Mouse (Mus musculus) midbrain, embryonic 11.5 days (tissue): Measurements from ENCODE around the gene Kif3c. TPM values are rescaled to one million over a fixed set of nuclear protein-coding genes. Genes with fewer than 3 reads are reported as not detected.
A peak's percentile ranks its signal among the peaks of the same experiment; 100 is the strongest.
"Not testable (repeated sequence)": the region's sequence is repeated elsewhere in the genome, so short reads cannot be mapped to it uniquely, and the experiment has no call there.

Experiments used
- ATAC-seq: fragments of 200-750 bp; cut with Nextera tagmentation; 2 replicates; pipeline ENCODE4 v1.8.0; 2017; ENCODE audit warnings: moderate TSS enrichment, moderate library complexity; ENCODE audit not compliant: low FRiP score
- DNase-seq: peaks from one replicate; pipeline ENCODE4 v3.0.0; 2015; ENCODE audit warnings: low spot score; ENCODE audit errors: missing footprints
- H3K27ac ChIP-seq: fragments of 300-500 bp; sonication (generic); 2 replicates; pipeline ENCODE4 v1.5.1; 2014; ENCODE audit warnings: low read depth, low read length
- H3K27me3 ChIP-seq: fragments of 300-500 bp; sonication (generic); 2 replicates; pipeline ENCODE4 v1.6.1; 2014; ENCODE audit warnings: mild to moderate bottlenecking, low read length, moderate library complexity, mixed read lengths; ENCODE audit not compliant: control insufficient read depth, insufficient read depth
- H3K36me3 ChIP-seq: fragments of 300-500 bp; sonication (generic); 2 replicates; pipeline ENCODE4 v1.6.1; 2014; ENCODE audit warnings: mild to moderate bottlenecking, low read length, moderate library complexity, mixed read lengths; ENCODE audit not compliant: control insufficient read depth, insufficient read depth
- H3K4me1 ChIP-seq: fragments of 300-500 bp; sonication (generic); 2 replicates; pipeline ENCODE4 v1.6.1; 2014; ENCODE audit warnings: low read length; ENCODE audit not compliant: control insufficient read depth, insufficient read depth
- H3K4me2 ChIP-seq: fragments of 300-500 bp; sonication (generic); 2 replicates; pipeline ENCODE4 v1.6.1; 2014; ENCODE audit warnings: mild to moderate bottlenecking, moderate library complexity
- H3K4me3 ChIP-seq: fragments of 300-500 bp; sonication (generic); 2 replicates; pipeline ENCODE4 v1.5.1; 2014; ENCODE audit warnings: low read depth, low read length
- H3K9ac ChIP-seq: fragments of 300-500 bp; sonication (generic); 2 replicates; pipeline ENCODE4 v1.6.1; 2014; ENCODE audit warnings: low read length
- H3K9me3 ChIP-seq: fragments of 300-500 bp; sonication (generic); 2 replicates; pipeline ENCODE4 v1.6.1; 2016; ENCODE audit warnings: low read length; ENCODE audit not compliant: control insufficient read depth
- WGBS: fragments of 180-500 bp; shearing (Covaris S2); extraction: QIAGEN DNeasy Blood & Tissue Kit; methylation state at CpG from one replicate; pipeline ENCODE4 v1.1.7; 2014; 5-methylcytosine and 5-hydroxymethylcytosine counted together
- polyA plus RNA-seq: library from polyadenylated mRNA; unstranded; fragments of >200 nt; fragmentation: Nextera tagmentation; extraction: Ambion mirVana; gene quantifications from 2 replicates; pipeline ENCODE4 v1.2.1, GENCODE M21; 2014

Kif3c gene
- polyA plus RNA-seq, 1 experiment from 2014 or later, result 25.7 TPM

DNA sequence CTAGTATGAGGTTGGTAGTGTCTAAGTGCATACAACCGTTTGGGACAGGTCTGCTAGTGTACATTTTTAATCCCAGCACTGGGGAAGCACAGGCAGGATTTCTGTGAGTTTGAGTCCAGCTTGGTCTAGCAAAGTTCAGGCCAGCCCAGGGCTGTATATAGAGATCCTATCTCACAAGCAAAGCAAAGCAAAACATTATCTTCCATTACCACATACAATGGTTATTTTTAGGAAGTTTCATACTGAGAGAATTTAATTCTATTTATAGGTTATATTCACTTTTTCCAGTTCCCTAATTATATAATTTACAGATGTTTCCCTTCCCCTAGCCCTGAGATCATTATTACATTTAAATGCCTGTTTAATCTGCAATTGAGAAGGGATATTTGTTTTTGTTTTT is 26.3 kb downstream of the Kif3c start:
- H3K36me3 ChIP-seq, result peaks cover 9% of the 10 kb centered on the region

DNA sequence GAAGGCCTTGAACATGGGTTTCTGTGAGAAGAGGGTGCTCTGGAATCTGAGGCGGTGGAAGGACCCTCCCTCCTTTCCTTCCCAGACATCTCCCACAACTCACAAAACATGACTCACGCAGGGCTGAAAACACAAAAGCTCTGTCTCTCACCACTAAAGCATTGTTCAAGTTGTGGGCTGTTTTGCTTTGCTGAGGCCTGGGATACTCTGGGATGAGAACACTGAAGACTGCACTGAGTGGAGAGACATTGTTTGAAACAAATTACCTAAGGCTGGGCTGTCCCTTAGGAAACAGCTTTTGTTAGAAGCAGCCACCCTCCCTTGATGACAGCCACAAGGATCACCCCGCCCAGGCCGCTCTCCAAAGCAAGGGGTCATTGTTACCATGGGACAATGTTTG is 28.2 kb downstream of the Kif3c start:
- 74% methylated on average over 4 of the region's 4 CpGs for WGBS
- H3K9ac ChIP-seq, result no peak overlapping the region
- H3K36me3 ChIP-seq, result peaks cover 3% of the 10 kb centered on the region
- H3K9me3 ChIP-seq, result no peaks in the 10 kb centered on the region
- no peaks in the 10 kb centered on the region for H3K27me3 ChIP-seq
- peak; percentile 62 for DNase-seq
- no peak overlapping the region for H3K4me3 ChIP-seq
- no peak overlapping the region for H3K27ac ChIP-seq
- no peaks in the 10 kb centered on the region for H3K4me1 ChIP-seq
- ATAC-seq, result no peak
- H3K4me2 ChIP-seq, result no peak overlapping the region

More for the DNA sequence above, 26.3 kb downstream of the Kif3c start:
- H3K27ac ChIP-seq, result no peak overlapping the region
- H3K4me1 ChIP-seq, result no peaks in the 10 kb centered on the region
- ATAC-seq (no peak), DNase-seq (no peak)
- H3K9ac ChIP-seq, result no peak overlapping the region
- no peaks in the 10 kb centered on the region for H3K9me3 ChIP-seq
- H3K4me2 ChIP-seq, result no peak overlapping the region
- WGBS, result 64% methylated on average over 1 of the region's 1 CpGs
- no peaks in the 10 kb centered on the region for H3K27me3 ChIP-seq
- H3K4me3 ChIP-seq, result no peak overlapping the region

- Histone ChIP-seq H3K36me3 (no peaks in the 10 kb centered on the region), H3K4me3 (no peak overlapping the region), H3K4me2 (no peak overlapping the region), H3K27me3 (no peaks in the 10 kb centered on the region), H3K9ac (no peak overlapping the region), H3K27ac (no peak overlapping the region), H3K4me1 (no peaks in the 10 kb centered on the region), H3K9me3 (no peaks in the 10 kb centered on the region)
- 94% methylated on average over 8 of the region's 8 CpGs for WGBS
- DNase-seq (no peak), ATAC-seq (no peak)
Measured at GRCm38 (mm10) chr12:3396931-3397330, 32.0 kb downstream of the Kif3c start.

GRCm38 (mm10) chr12:3405662-3406061 is 40.7 kb downstream of the Kif3c start:
- not testable (repeated sequence) for H3K4me3 ChIP-seq, H3K4me2 ChIP-seq, H3K9me3 ChIP-seq, DNase-seq, H3K4me1 ChIP-seq, H3K27ac ChIP-seq, H3K9ac ChIP-seq, ATAC-seq, H3K27me3 ChIP-seq
- WGBS, result 91% methylated on average over 3 of the region's 3 CpGs
- H3K36me3 ChIP-seq, result peaks cover 12% of the 10 kb centered on the region

GRCm38 (mm10) chr12:3406585-3406984 is 41.7 kb downstream of the Kif3c start:
- DNase-seq, result no peak
- Histone ChIP-seq H3K27me3 (no peaks in the 10 kb centered on the region), H3K4me3 (no peak overlapping the region), H3K4me2 (no peak overlapping the region), H3K4me1 (no peaks in the 10 kb centered on the region), H3K9me3 (no peaks in the 10 kb centered on the region), H3K36me3 (peaks cover 12% of the 10 kb centered on the region), H3K27ac (no peak overlapping the region), H3K9ac (no peak overlapping the region)
- WGBS, result 95% methylated on average over 6 of the region's 6 CpGs
- no peak for ATAC-seq

DNA sequence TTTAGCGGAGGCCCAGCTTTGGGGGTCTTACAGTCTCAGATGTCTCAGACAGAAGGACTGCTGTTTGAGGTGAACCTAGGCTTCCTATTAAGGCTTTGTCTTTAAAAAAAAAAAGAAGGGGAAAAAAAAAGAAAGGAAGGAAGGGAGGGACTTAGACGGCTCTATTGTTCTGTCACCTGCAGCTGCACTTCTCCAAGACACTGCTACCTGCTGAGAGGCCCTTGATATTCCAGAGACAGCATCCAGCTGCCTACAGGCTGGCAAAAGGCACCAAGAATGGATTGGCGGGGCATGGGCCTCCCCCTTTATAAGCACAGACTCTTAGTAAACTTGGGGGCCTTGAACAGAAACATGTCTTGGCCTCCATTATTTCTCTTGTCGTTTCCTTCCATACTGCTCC is 50.0 kb downstream of the Kif3c start:
- ATAC-seq (no peak), DNase-seq (peak; percentile 62)
- Histone ChIP-seq H3K4me3 (no peak overlapping the region), H3K9ac (no peak overlapping the region), H3K36me3 (no peaks in the 10 kb centered on the region), H3K9me3 (no peaks in the 10 kb centered on the region), H3K4me1 (no peaks in the 10 kb centered on the region), H3K4me2 (no peak overlapping the region), H3K27ac (no peak overlapping the region), H3K27me3 (no peaks in the 10 kb centered on the region)
- 90% methylated on average over 4 of the region's 4 CpGs for WGBS

DNA sequence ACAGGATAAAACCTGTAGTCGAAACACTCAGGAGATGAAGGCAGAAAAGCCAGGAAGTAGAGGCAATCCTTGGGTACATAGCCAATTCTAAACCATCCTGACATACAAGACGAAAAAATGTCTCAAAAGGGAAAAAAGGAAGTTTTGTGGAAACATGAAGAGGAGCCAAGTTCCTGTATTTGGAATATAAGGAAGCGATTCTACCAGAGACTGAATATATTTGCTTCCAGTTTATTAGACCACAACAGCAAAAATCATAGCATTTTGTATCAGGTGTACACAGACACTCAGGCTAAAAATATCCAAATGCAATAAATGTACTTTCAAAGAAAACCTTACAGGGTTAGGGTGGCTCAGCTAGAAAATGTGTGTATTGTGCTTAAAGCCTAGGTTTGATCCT is 53.8 kb downstream of the Kif3c start:
- Histone ChIP-seq H3K4me2 (no peak overlapping the region), H3K9ac (no peak overlapping the region), H3K36me3 (0 out of 2 replicates have a peak, but pooled peaks cover 4% of the 10 kb centered on the region), H3K4me3 (no peak overlapping the region), H3K27me3 (no peaks in the 10 kb centered on the region), H3K9me3 (no peaks in the 10 kb centered on the region), H3K4me1 (no peaks in the 10 kb centered on the region), H3K27ac (no peak overlapping the region)
- 93% methylated on average over 3 of the region's 3 CpGs for WGBS
- no peak for ATAC-seq
- DNase-seq, result no peak

GRCm38 (mm10) chr12:3420519-3420918 is 55.6 kb downstream of the Kif3c start:
- H3K36me3 ChIP-seq, result 0 out of 2 replicates have a peak, but pooled peaks cover 4% of the 10 kb centered on the region
- no peak overlapping the region for H3K4me2 ChIP-seq
- 85% methylated on average over 2 of the region's 2 CpGs for WGBS
- no peak overlapping the region for H3K27ac ChIP-seq
- no peak overlapping the region for H3K9ac ChIP-seq
- no peaks in the 10 kb centered on the region for H3K27me3 ChIP-seq
- no peak for ATAC-seq
- H3K9me3 ChIP-seq, result no peaks in the 10 kb centered on the region
- H3K4me3 ChIP-seq, result no peak overlapping the region
- DNase-seq, result no peak
- peaks cover 3% of the 10 kb centered on the region; the same call in 1 of the 2 replicates for H3K4me1 ChIP-seq

DNA sequence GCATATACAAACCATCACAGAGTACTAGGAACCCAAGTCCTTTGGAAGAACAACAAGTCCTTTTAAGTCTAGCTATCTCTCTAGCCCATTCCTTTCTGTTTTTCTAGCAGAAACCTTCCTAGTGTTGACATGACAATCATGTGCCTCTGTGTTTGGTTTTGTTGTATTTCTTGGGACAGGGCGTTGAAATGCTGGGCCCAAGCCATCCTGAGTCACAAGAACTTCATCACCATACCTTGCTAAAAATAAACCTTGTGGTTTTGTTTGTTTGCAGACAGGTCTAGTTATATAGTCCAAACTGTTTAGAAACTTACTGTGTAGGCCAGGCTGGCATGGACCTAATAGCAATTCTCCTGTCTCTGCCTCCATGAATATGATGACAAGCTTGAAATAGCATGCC is 57.9 kb downstream of the Kif3c start:
- Histone ChIP-seq H3K27ac (no peak overlapping the region), H3K36me3 (0 out of 2 replicates have a peak, but pooled peaks cover 4% of the 10 kb centered on the region)
- ATAC-seq, result no peak

More for the DNA sequence above, 57.9 kb downstream of the Kif3c start:
- Histone ChIP-seq H3K9ac (no peak overlapping the region), H3K27me3 (no peaks in the 10 kb centered on the region), H3K4me2 (no peak overlapping the region), H3K4me3 (no peak overlapping the region), H3K4me1 (peaks cover 6% of the 10 kb centered on the region; the same call in 1 of the 2 replicates), H3K9me3 (no peaks in the 10 kb centered on the region)
- WGBS, result 93% methylated on average over 1 of the region's 1 CpGs
- DNase-seq, result no peak
